Mouse (Mus musculus) lung, postnatal 0 days (tissue): ENCODE measurements at regions not wholly inside any gene's neighbourhood (a gene's known extent, or its start where the extent isn't known, plus 50 kb on each side); places are given as distances from the start of the nearest gene placed in this dataset.

Experiments
- ATAC-seq: fragments of 200-750 bp; cut with Nextera tagmentation; 2 replicates; pipeline ENCODE4 v1.8.0; 2017; ENCODE audit warnings: moderate library complexity
- DNase-seq: peaks from one replicate; pipeline ENCODE4 v3.0.0-alpha.2; 2016; ENCODE audit warnings: low spot score
- H3K27ac ChIP-seq: fragments of 300-500 bp; sonication (generic); 2 replicates; pipeline ENCODE4 v1.5.1; 2014; ENCODE audit warnings: antibody characterized with exemption, mild to moderate bottlenecking, low read length, mixed read lengths
- H3K27me3 ChIP-seq: fragments of 300-500 bp; sonication (generic); replicated peaks from 2 replicates; pipeline ENCODE4 v1.6.1; 2014; ENCODE audit warnings: low read length, mixed read lengths; ENCODE audit not compliant: insufficient read depth
- H3K36me3 ChIP-seq: fragments of 300-500 bp; sonication (generic); 2 replicates; pipeline ENCODE4 v1.6.1; 2014; ENCODE audit warnings: low read length, mixed read lengths; ENCODE audit not compliant: insufficient read depth
- H3K4me1 ChIP-seq: fragments of 300-500 bp; sonication (generic); 2 replicates; pipeline ENCODE4 v1.6.1; 2014; ENCODE audit warnings: antibody characterized with exemption, low read depth, low read length, mixed read lengths; ENCODE audit not compliant: insufficient read depth
- H3K4me2 ChIP-seq: fragments of 300-500 bp; sonication (generic); replicated peaks from 2 replicates; pipeline ENCODE4 v1.6.1; 2014; ENCODE audit warnings: low read depth, mild to moderate bottlenecking, low read length, moderate library complexity, mixed read lengths
- H3K4me3 ChIP-seq: fragments of 300-500 bp; sonication (generic); 2 replicates; pipeline ENCODE4 v1.5.1; 2014; ENCODE audit warnings: low read depth, low read length
- H3K9ac ChIP-seq: fragments of 300-500 bp; sonication (generic); replicated peaks from 2 replicates; pipeline ENCODE4 v1.6.1; 2014; ENCODE audit warnings: low read depth, mild to moderate bottlenecking
- H3K9me3 ChIP-seq: fragments of 300-500 bp; sonication (generic); 2 replicates; pipeline ENCODE4 v1.6.1; 2016; ENCODE audit warnings: low read length, mixed read lengths
- CTCF ChIP-seq: IDR thresholded peaks from 2 replicates; pipeline ENCODE4 v1.5.1; 2016; ENCODE audit warnings: antibody characterized with exemption, mild to moderate bottlenecking
- EP300 ChIP-seq: IDR thresholded peaks from 2 replicates; pipeline ENCODE4 v1.6.1; 2016; ENCODE audit warnings: antibody characterized with exemption, mild to moderate bottlenecking, control low read depth
- WGBS: fragments of 180-500 bp; shearing (Covaris S2); extraction: QIAGEN DNeasy Blood & Tissue Kit; methylation state at CpG from one replicate; pipeline ENCODE4 v1.1.7; 2014; 5-methylcytosine and 5-hydroxymethylcytosine counted together

GRCm38 (mm10) chr17:61862437-61862836, 1018.7 kb downstream of the Efna5 start:
- 29% methylated on average over 2 of the region's 2 CpGs for WGBS
- H3K9ac ChIP-seq = no peak overlapping the region
- H3K4me1 ChIP-seq = no peaks in the 10 kb centered on the region
- no peak for DNase-seq
- H3K27me3 ChIP-seq = no peaks in the 10 kb centered on the region
- H3K4me2 ChIP-seq = no peak overlapping the region
- ATAC-seq = no peak
- no peak overlapping the region for H3K27ac ChIP-seq
- no peak overlapping the region for H3K4me3 ChIP-seq
- no peak for TF ChIP-seq CTCF
- TF ChIP-seq EP300 = no peak
- no peaks in the 10 kb centered on the region for H3K36me3 ChIP-seq
- no peaks in the 10 kb centered on the region for H3K9me3 ChIP-seq

DNA sequence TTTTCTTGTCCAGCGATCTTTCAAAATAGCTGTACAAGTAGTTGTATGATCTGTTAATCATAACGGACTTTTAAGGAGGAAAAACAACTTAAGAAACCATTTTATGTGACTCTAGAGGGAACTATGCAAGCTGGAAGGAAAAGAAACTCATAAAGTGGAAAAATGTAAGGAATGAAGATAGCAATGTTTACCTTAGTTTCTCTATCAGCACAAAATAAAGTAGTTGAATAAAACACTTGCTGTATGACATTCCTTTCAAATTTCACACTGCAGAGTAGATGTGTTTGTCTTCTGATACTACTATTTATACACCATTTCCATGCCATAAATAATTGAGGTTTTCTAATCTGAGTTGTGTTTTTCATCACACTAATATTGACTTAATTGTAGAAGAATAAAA, 1043.6 kb downstream of the Efna5 start:
- Histone ChIP-seq H3K27me3 (no peaks in the 10 kb centered on the region), H3K36me3 (no peaks in the 10 kb centered on the region), H3K4me2 (no peak overlapping the region), H3K9ac (no peak overlapping the region), H3K9me3 (no peaks in the 10 kb centered on the region), H3K27ac (no peak overlapping the region), H3K4me1 (no peaks in the 10 kb centered on the region), H3K4me3 (no peak overlapping the region)
- 43% methylated on average over 2 of the region's 2 CpGs for WGBS
- DNase-seq (peak; percentile 42), ATAC-seq (peak; percentile 62)
- TF ChIP-seq CTCF (no peak), EP300 (peak; percentile 93)

DNA sequence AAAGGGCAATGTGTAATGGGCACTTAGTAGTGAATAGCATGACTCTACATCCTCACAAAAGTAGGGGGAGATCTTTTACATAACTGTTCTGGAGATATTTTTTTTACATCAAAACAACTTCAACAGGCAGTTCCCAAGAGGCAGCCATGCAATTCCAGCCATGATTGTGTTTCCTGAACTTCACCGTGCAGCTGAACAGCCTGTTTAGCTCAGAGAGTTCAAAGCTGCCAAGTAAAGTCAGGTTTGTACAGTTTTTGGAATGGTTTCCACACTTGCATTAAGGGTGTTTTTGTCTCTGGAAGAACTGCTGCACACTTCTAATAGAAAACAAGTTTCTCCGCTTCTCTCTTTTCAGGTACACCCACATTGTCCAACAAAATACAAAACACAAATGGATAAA, 1065.6 kb downstream of the Efna5 start:
- 81% methylated on average over 2 of the region's 2 CpGs for WGBS
- H3K9ac ChIP-seq = no peak overlapping the region
- no peaks in the 10 kb centered on the region for H3K36me3 ChIP-seq
- DNase-seq (no peak), ATAC-seq (no peak)
- TF ChIP-seq EP300 (no peak), CTCF (no peak)
- no peak overlapping the region for H3K4me2 ChIP-seq
- H3K9me3 ChIP-seq = no peaks in the 10 kb centered on the region
- no peak overlapping the region for H3K27ac ChIP-seq
- no peaks in the 10 kb centered on the region for H3K27me3 ChIP-seq
- no peaks in the 10 kb centered on the region for H3K4me1 ChIP-seq
- no peak overlapping the region for H3K4me3 ChIP-seq

GRCm38 (mm10) chr17:61768361-61768760, 1112.8 kb downstream of the Efna5 start:
- DNase-seq (no peak), ATAC-seq (no peak)
- Histone ChIP-seq H3K4me3 (no peak overlapping the region), H3K36me3 (no peaks in the 10 kb centered on the region), H3K27ac (no peak overlapping the region), H3K27me3 (no peaks in the 10 kb centered on the region), H3K4me2 (no peak overlapping the region), H3K9me3 (no peaks in the 10 kb centered on the region), H3K9ac (no peak overlapping the region), H3K4me1 (no peaks in the 10 kb centered on the region)
- TF ChIP-seq EP300 (no peak), CTCF (no peak)

- no peak overlapping the region for H3K9ac ChIP-seq
- 60% methylated on average over 2 of the region's 2 CpGs for WGBS
- H3K27ac ChIP-seq = no peak overlapping the region
- ATAC-seq (no peak), DNase-seq (no peak)
- H3K4me3 ChIP-seq = no peak overlapping the region
- TF ChIP-seq CTCF (no peak), EP300 (no peak)
- H3K4me1 ChIP-seq = no peaks in the 10 kb centered on the region
- H3K4me2 ChIP-seq = no peak overlapping the region
- H3K36me3 ChIP-seq = no peaks in the 10 kb centered on the region
- H3K27me3 ChIP-seq = no peaks in the 10 kb centered on the region
- H3K9me3 ChIP-seq = no peaks in the 10 kb centered on the region
Measured at GRCm38 (mm10) chr17:61765143-61765542, 1116.0 kb downstream of the Efna5 start.
